Mouse (Mus musculus) midbrain, embryonic 11.5 days (tissue): ENCODE measurements around the gene Olfr76. TPM values are rescaled to one million over a fixed set of nuclear protein-coding genes. Genes with fewer than 3 reads are reported as not detected.
"Not testable (repeated sequence)": the region's sequence is repeated elsewhere in the genome, so short reads cannot be mapped to it uniquely, and the experiment has no call there.

Experiments used
- ATAC-seq: fragments of 200-750 bp; cut with Nextera tagmentation; 2 replicates; pipeline ENCODE4 v1.8.0; 2017; ENCODE audit warnings: moderate TSS enrichment, moderate library complexity; ENCODE audit not compliant: low FRiP score
- DNase-seq: peaks from one replicate; pipeline ENCODE4 v3.0.0; 2015; ENCODE audit warnings: low spot score; ENCODE audit errors: missing footprints
- H3K27ac ChIP-seq: fragments of 300-500 bp; sonication (generic); 2 replicates; pipeline ENCODE4 v1.5.1; 2014; ENCODE audit warnings: low read depth, low read length
- H3K27me3 ChIP-seq: fragments of 300-500 bp; sonication (generic); 2 replicates; pipeline ENCODE4 v1.6.1; 2014; ENCODE audit warnings: mild to moderate bottlenecking, low read length, moderate library complexity, mixed read lengths; ENCODE audit not compliant: control insufficient read depth, insufficient read depth
- H3K36me3 ChIP-seq: fragments of 300-500 bp; sonication (generic); 2 replicates; pipeline ENCODE4 v1.6.1; 2014; ENCODE audit warnings: mild to moderate bottlenecking, low read length, moderate library complexity, mixed read lengths; ENCODE audit not compliant: control insufficient read depth, insufficient read depth
- H3K4me1 ChIP-seq: fragments of 300-500 bp; sonication (generic); 2 replicates; pipeline ENCODE4 v1.6.1; 2014; ENCODE audit warnings: low read length; ENCODE audit not compliant: control insufficient read depth, insufficient read depth
- H3K4me2 ChIP-seq: fragments of 300-500 bp; sonication (generic); 2 replicates; pipeline ENCODE4 v1.6.1; 2014; ENCODE audit warnings: mild to moderate bottlenecking, moderate library complexity
- H3K4me3 ChIP-seq: fragments of 300-500 bp; sonication (generic); 2 replicates; pipeline ENCODE4 v1.5.1; 2014; ENCODE audit warnings: low read depth, low read length
- H3K9ac ChIP-seq: fragments of 300-500 bp; sonication (generic); 2 replicates; pipeline ENCODE4 v1.6.1; 2014; ENCODE audit warnings: low read length
- H3K9me3 ChIP-seq: fragments of 300-500 bp; sonication (generic); 2 replicates; pipeline ENCODE4 v1.6.1; 2016; ENCODE audit warnings: low read length; ENCODE audit not compliant: control insufficient read depth
- WGBS: fragments of 180-500 bp; shearing (Covaris S2); extraction: QIAGEN DNeasy Blood & Tissue Kit; methylation state at CpG from one replicate; pipeline ENCODE4 v1.1.7; 2014; 5-methylcytosine and 5-hydroxymethylcytosine counted together
- polyA plus RNA-seq: library from polyadenylated mRNA; unstranded; fragments of >200 nt; fragmentation: Nextera tagmentation; extraction: Ambion mirVana; gene quantifications from 2 replicates; pipeline ENCODE4 v1.2.1, GENCODE M21; 2014

The Olfr76 gene
- not detected in 2 replicates for polyA plus RNA-seq

GRCm38 (mm10) chr19:12123103-12123502 is at the start of gene Olfr76:
Olfr76 (minus strand) TSS chr19:12123203.
- Histone ChIP-seq H3K4me2 (no peak within 1 kb of the TSS), H3K9ac (no peak within 1 kb of the TSS)
- WGBS, result 81% methylated on average over 3 of the region's 3 CpGs

DNA sequence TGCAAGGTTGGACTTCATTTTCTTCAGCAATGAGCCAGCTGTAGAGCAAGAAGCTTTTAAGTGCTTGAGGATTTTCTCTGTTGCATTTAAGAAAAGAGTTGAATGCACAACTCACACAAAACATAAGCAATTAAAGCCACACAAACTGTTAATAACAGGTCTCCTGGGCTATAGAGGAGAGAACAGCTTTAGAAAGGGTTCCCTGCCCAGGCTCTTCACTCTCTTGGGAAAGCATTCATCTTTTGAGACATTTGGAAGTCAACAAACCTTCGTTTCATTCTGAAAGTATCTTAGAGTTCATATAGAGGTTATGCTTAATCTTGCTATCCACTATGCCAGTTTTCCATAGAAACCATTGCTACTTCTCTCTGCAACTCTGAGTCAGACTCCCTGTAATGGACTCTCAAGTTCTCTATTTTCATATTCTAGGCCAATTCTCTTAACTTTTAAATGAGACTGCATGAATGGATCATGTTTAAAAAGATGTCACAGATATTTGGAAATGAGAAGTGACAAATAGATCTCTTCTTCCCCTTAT is 47.1 kb upstream of the Olfr76 start, which contains the start of gene Olfr1555-ps1:
Olfr1555-ps1 (minus strand) TSS at position 51 of the 538 bp plus-strand sequence.
- not testable (repeated sequence) for H3K36me3 ChIP-seq, ATAC-seq, H3K9ac ChIP-seq, H3K27ac ChIP-seq, H3K9me3 ChIP-seq, H3K4me1 ChIP-seq, DNase-seq, H3K4me3 ChIP-seq, H3K4me2 ChIP-seq, H3K27me3 ChIP-seq
- WGBS, result 75% methylated on average over 1 of the region's 1 CpGs

More at GRCm38 (mm10) chr19:12123103-12123502, at the start of gene Olfr76:
- Histone ChIP-seq H3K4me1 (no peaks in the 10 kb centered on the region), H3K9me3 (no peaks in the 10 kb centered on the region), H3K4me3 (no peak within 1 kb of the TSS), H3K27ac (no peak within 1 kb of the TSS), H3K36me3 (no peaks in the 10 kb centered on the region), H3K27me3 (no peaks in the 10 kb centered on the region)
- ATAC-seq (no peak), DNase-seq (no peak)

DNA sequence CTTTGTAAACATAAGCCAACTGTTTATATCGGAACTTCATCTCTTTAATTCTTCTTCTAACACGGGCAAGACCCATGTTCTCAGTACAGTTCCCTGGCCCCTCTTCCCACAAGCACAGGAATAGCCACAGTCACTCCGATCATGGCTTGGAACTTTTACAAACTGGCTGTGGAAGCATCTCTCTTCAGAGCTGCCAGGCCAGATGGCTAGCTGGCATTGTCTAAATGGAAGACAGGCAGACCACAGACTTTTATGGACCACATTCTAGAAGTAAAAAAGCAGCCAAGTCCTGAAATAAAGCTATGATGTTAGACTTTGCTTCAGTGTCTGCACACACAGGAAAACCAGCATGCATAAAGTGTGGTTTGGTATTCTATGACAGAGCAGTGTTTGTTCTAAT is 22.4 kb upstream of the Olfr76 start:
- Histone ChIP-seq H3K36me3 (no peaks in the 10 kb centered on the region), H3K4me2 (no peak overlapping the region), H3K9ac (no peak overlapping the region), H3K4me1 (no peaks in the 10 kb centered on the region), H3K27me3 (no peaks in the 10 kb centered on the region), H3K27ac (no peak overlapping the region), H3K9me3 (no peaks in the 10 kb centered on the region), H3K4me3 (no peak overlapping the region)
- DNase-seq, result no peak
- no peak for ATAC-seq
- WGBS, result 91% methylated on average over 3 of the region's 3 CpGs

DNA sequence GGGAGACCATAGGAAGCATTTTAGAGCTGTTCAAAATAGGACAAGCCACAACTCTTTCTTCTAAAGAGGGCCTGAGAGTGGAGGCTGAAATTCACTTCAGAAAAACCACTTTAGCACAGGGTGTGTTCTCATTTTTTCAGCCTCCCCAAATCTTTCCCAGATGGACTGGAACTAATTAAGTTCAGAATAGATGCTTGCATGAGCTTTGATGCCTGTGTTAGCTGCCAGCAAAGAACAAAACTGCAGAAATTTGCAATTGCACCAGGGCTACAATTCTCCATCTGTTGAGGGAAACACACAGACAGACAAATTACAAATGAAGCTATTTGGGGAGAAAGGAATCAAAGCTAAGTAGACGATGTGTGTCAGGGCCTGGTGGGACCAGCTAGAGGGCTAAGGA is 20.4 kb upstream of the Olfr76 start:
- Histone ChIP-seq H3K27ac (no peak overlapping the region), H3K4me3 (no peak overlapping the region), H3K9ac (no peak overlapping the region), H3K27me3 (no peaks in the 10 kb centered on the region), H3K4me1 (no peaks in the 10 kb centered on the region), H3K4me2 (no peak overlapping the region), H3K36me3 (no peaks in the 10 kb centered on the region), H3K9me3 (no peaks in the 10 kb centered on the region)
- DNase-seq, result no peak
- WGBS, result 74% methylated on average over 1 of the region's 1 CpGs
- ATAC-seq, result no peak

- Histone ChIP-seq H3K27ac (no peak overlapping the region), H3K36me3 (no peaks in the 10 kb centered on the region), H3K9ac (no peak overlapping the region), H3K4me3 (no peak overlapping the region), H3K4me2 (no peak overlapping the region), H3K9me3 (no peaks in the 10 kb centered on the region), H3K4me1 (no peaks in the 10 kb centered on the region), H3K27me3 (no peaks in the 10 kb centered on the region)
- 38% methylated on average over 2 of the region's 2 CpGs for WGBS
- peak; percentile 85 for DNase-seq
- peak; percentile 75 for ATAC-seq
Observed at GRCm38 (mm10) chr19:12134289-12134688, 11.3 kb upstream of the Olfr76 start.

DNA sequence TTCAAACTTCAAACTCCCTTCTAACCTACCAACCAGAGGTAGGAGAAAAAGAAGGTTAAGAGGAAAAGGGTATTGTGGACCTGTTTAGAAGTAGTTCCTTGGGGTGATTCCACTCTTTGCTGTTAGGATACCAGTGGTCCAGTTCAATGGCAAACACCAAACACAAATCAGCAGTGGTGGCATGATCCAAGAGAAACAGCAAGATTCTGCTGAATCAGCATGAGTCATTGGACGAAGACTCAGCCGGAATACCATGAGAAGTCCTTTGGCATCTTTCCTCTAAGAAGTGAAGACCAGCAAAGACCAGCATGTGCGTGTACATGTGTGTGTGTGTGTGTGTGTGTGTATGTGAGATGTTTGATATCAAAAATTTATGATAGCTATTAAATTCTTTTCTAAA is 6.5 kb downstream of the Olfr76 start:
- Histone ChIP-seq H3K27me3 (no peaks in the 10 kb centered on the region), H3K9ac (no peak overlapping the region), H3K27ac (no peak overlapping the region), H3K4me3 (no peak overlapping the region), H3K9me3 (no peaks in the 10 kb centered on the region), H3K36me3 (no peaks in the 10 kb centered on the region), H3K4me2 (no peak overlapping the region), H3K4me1 (no peaks in the 10 kb centered on the region)
- DNase-seq (no peak), ATAC-seq (no peak)
- WGBS, result 90% methylated on average over 3 of the region's 3 CpGs

- H3K27me3 ChIP-seq, result no peaks in the 10 kb centered on the region
- ATAC-seq, result no peak
Observed at GRCm38 (mm10) chr19:12115797-12116196, 7.2 kb downstream of the Olfr76 start, which contains the start of gene Olfr1428. Olfr1428 (minus strand) TSS chr19:12115897.

GRCm38 (mm10) chr19:12113807-12114206 is 9.2 kb downstream of the Olfr76 start:
- Histone ChIP-seq H3K27ac (no peak overlapping the region), H3K4me2 (no peak overlapping the region), H3K4me1 (no peaks in the 10 kb centered on the region), H3K4me3 (no peak overlapping the region), H3K9me3 (no peaks in the 10 kb centered on the region), H3K27me3 (no peaks in the 10 kb centered on the region), H3K9ac (no peak overlapping the region), H3K36me3 (no peaks in the 10 kb centered on the region)
- DNase-seq (no peak), ATAC-seq (no peak)
- WGBS, result 84% methylated on average over 1 of the region's 1 CpGs

More at GRCm38 (mm10) chr19:12115797-12116196, 7.2 kb downstream of the Olfr76 start, which contains the start of gene Olfr1428:
- Histone ChIP-seq H3K4me2 (no peak within 1 kb of the TSS), H3K9me3 (no peaks in the 10 kb centered on the region), H3K9ac (no peak within 1 kb of the TSS), H3K4me3 (no peak within 1 kb of the TSS), H3K36me3 (no peaks in the 10 kb centered on the region), H3K4me1 (no peaks in the 10 kb centered on the region), H3K27ac (no peak within 1 kb of the TSS)
- 78% methylated on average over 1 of the region's 1 CpGs for WGBS
- DNase-seq, result no peak

- Histone ChIP-seq H3K9me3 (no peaks in the 10 kb centered on the region), H3K4me2 (no peak overlapping the region), H3K4me3 (no peak overlapping the region), H3K27ac (no peak overlapping the region), H3K4me1 (no peaks in the 10 kb centered on the region), H3K36me3 (no peaks in the 10 kb centered on the region), H3K9ac (no peak overlapping the region), H3K27me3 (no peaks in the 10 kb centered on the region)
- 67% methylated on average over 1 of the region's 1 CpGs for WGBS
- DNase-seq (no peak), ATAC-seq (no peak)
Observed at GRCm38 (mm10) chr19:12104541-12104940, 18.5 kb downstream of the Olfr76 start.
